Mouse (Mus musculus) lung, postnatal 0 days (tissue): ENCODE measurements at regions not wholly inside any gene's neighbourhood (a gene's known extent, or its start where the extent isn't known, plus 50 kb on each side); places are given as distances from the start of the nearest gene placed in this dataset.

Source experiments
- CTCF ChIP-seq: IDR thresholded peaks from 2 replicates; pipeline ENCODE4 v1.5.1; 2016; ENCODE audit warnings: antibody characterized with exemption, mild to moderate bottlenecking
- EP300 ChIP-seq: IDR thresholded peaks from 2 replicates; pipeline ENCODE4 v1.6.1; 2016; ENCODE audit warnings: antibody characterized with exemption, mild to moderate bottlenecking, control low read depth

- TF ChIP-seq EP300 (no peak), CTCF (no peak)
Observed at GRCm38 (mm10) chr2:61309219-61309618, 269.2 kb upstream of the Tank start.
